Mouse (Mus musculus) layer of hippocampus, adult 2 months (tissue): Measurements from ENCODE around the gene Gm11733. TPM values are rescaled to one million over a fixed set of nuclear protein-coding genes. Genes with fewer than 3 reads are reported as not detected.

Source experiments
- DNase-seq, 2 experiments: peaks; one replicate each; pipeline ENCODE4 v3.0.0; 2022; ENCODE audit warnings: low spot score in 2 of 2
- H3K27ac ChIP-seq: fragments of 200-600 bp; 2 replicates; pipeline ENCODE4 v1.8.1; 2022
- H3K4me3 ChIP-seq: fragments of 200-600 bp; 2 replicates; pipeline ENCODE4 v1.8.1; 2022; ENCODE audit warnings: mild to moderate bottlenecking
- CTCF ChIP-seq: fragments of 200-600 bp; conservative IDR thresholded peaks from 2 replicates; pipeline ENCODE4 v1.8.1; 2022; ENCODE audit warnings: antibody characterized with exemption, mild to moderate bottlenecking, moderate library complexity
- total RNA-seq, 2 experiments: library from RNA; stranded (reverse); gene quantifications; 2 replicates each; pipeline ENCODE4 v1.2.3; 2021

Gm11733 gene
- total RNA-seq, 2 experiments from 2014 or later: 0.20 to 0.26 TPM

GRCm38 (mm10) chr11:117468585-117469363 is 15.4 kb upstream of the Gm11733 start:
- DNase-seq: no peak
- no peak for TF ChIP-seq CTCF
- Histone ChIP-seq H3K4me3 (no peak overlapping the region), H3K27ac (no peak overlapping the region)

- no peak for DNase-seq
- TF ChIP-seq CTCF: no peak
- H3K4me3 ChIP-seq: no peak overlapping the region
- 0 out of 2 replicates have a peak overlapping the region, but pooled peaks have one; percentile 14 for H3K27ac ChIP-seq
Measured at GRCm38 (mm10) chr11:117469724-117470123, 14.4 kb upstream of the Gm11733 start.

DNA sequence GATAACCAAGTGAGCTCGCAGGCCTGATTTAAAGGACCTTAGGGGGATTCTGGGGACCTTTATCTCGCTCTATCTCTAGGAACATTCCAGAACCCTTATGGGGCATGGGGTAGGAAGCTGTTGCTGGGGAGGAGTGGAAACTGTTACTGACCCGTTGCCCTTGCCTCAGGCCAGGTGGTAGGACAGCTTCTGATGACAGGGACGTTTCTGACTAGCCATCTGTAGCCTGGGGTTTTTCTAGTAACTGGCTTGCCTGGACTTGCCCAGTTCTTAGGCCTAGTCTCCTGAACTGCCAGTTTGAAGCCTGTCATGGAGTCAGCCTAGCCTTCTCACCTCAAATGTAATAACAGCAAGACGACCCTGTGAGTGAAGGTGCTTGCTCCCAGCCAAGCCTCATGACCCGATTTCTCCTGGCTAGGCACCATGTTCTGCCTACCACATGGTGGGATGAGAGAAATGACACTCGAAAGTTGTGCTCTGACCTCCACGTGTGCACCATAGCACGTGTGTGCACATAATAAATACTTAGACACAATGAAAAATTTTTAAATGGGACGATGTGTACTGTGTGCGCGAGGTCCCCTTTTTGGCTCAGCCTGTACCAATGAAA is 13.5 kb upstream of the Gm11733 start:
- TF ChIP-seq CTCF: no peak
- Histone ChIP-seq H3K4me3 (no peak overlapping the region), H3K27ac (no peak overlapping the region)
- DNase-seq: no peak

DNA sequence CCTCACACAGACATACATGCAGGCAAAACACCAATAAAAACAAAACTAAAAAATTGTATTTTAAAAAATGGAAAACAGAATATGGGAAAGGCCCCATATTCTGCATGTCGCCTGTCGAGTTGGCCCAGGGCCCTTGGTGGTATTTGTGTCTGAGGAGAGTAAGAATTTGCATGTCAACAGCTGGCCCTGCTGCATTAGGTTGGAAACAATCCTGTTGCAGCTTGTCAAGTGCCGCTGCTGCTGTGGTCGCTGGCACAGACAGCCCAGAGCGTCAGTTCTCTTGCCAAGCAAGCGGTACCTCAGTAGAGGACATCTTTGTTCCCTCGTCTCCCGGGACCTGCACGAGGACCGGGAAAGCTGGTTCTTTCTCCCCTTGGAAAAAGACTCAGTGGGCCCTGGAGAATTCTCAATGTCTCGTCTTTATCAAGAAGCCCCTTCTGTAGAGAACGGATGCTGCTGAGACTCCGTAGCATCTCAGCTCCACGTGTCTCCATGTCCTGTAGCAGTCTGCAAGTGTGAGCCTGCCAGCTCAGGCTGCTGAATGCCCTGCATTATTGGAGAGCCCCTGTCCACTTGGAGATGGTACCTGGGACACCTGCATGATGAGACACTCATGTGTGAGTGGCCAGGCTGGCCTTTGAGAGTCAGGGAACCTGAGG is 12.4 kb upstream of the Gm11733 start:
- no peak for TF ChIP-seq CTCF
- DNase-seq: no peak
- Histone ChIP-seq H3K4me3 (no peak overlapping the region), H3K27ac (no peak overlapping the region)

DNA sequence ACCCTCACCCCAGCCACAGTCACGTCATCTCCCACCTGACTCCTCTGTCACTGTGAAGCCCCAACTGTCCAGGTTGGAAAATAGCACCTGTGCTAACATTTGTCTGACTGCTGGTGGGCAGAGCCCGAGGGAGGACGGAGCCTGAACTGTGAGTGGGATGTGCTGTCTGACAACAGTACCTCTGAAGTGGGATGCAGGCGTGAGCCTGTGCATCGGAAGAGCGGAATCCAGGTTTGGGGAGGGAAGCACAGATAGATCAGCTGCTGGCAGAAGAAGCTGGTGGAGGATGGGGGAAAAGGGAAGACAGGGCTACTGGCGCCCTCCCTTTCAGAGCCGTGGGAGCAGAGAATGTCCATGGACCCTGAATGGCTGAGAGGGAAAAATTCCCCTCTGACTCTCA is 11.3 kb upstream of the Gm11733 start:
- Histone ChIP-seq H3K27ac (peak overlapping the region; percentile 46; the same call in 1 of the 2 replicates), H3K4me3 (no peak overlapping the region)
- DNase-seq: no peak
- no peak for TF ChIP-seq CTCF

DNA sequence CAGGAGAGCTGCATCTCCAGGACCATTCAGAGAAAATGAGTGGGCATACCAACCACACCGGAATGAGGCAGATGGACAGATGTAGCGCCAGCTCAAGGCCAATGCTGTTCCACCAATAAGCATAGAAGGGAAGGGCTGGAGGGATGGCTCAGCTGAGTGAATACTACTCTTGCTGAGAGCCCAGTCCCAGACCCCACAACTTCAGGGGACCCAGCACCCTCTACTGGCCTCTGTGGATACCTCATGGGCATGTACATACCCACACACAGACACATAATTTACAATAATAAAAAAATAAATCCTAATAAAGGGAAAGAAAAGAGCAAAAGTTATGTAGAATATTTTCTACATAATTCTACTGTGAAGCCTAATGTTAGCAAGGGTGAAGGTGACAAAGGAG is 9.0 kb upstream of the Gm11733 start:
- no peak for DNase-seq
- Histone ChIP-seq H3K27ac (no peak overlapping the region), H3K4me3 (no peak overlapping the region)
- TF ChIP-seq CTCF: peak; percentile 21

- Histone ChIP-seq H3K27ac (no peak overlapping the region), H3K4me3 (no peak overlapping the region)
- no peak for DNase-seq
- TF ChIP-seq CTCF: no peak
Measured at GRCm38 (mm10) chr11:117475669-117476068, 8.5 kb upstream of the Gm11733 start.

DNA sequence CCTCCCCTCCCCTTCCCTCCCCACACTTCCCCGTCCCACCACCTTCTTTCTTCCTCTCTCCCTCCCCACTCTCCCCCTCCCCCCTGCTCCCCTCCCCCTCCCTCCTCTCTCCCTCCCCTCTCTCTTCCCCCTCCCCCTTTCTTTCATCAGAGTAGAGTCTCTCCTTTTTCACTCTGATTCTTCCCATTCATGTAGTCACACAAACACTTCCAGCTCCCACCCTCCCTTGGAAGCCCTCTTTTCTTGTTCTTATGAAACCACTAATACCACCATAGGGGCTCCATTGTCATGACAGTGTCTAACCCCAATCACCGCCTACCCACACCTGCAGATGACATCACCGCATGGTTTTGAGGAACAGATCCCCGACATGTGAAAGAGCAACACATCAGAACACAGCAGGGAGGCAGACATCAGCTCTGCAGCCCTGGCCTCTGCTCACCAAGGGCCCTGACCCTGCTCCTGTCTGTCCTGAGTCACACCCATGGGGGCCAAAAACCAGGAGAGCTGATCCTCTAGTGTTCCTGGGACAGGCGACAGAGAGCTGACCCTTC is 7.5 kb upstream of the Gm11733 start:
- Histone ChIP-seq H3K27ac (peak overlapping the region; percentile 14; the same call in 1 of the 2 replicates), H3K4me3 (no peak overlapping the region)
- DNase-seq: no peak
- no peak for TF ChIP-seq CTCF

GRCm38 (mm10) chr11:117478271-117479006 is 5.7 kb upstream of the Gm11733 start:
- peak overlapping the region; percentile 88 for H3K27ac ChIP-seq
- no peak for TF ChIP-seq CTCF
- DNase-seq: no peak
- no peak overlapping the region for H3K4me3 ChIP-seq

- H3K4me3 ChIP-seq: no peak overlapping the region
- H3K27ac ChIP-seq: peak overlapping the region; percentile 88
Measured at GRCm38 (mm10) chr11:117479007-117479719, 5.0 kb upstream of the Gm11733 start.

GRCm38 (mm10) chr11:117479746-117480145 is 4.4 kb upstream of the Gm11733 start:
- DNase-seq: no peak
- H3K4me3 ChIP-seq: no peak overlapping the region
- TF ChIP-seq CTCF: no peak
- H3K27ac ChIP-seq: peak overlapping the region; percentile 88

More at GRCm38 (mm10) chr11:117479007-117479719, 5.0 kb upstream of the Gm11733 start:
- TF ChIP-seq CTCF: no peak
- DNase-seq: peak; percentile 47 to 58

DNA sequence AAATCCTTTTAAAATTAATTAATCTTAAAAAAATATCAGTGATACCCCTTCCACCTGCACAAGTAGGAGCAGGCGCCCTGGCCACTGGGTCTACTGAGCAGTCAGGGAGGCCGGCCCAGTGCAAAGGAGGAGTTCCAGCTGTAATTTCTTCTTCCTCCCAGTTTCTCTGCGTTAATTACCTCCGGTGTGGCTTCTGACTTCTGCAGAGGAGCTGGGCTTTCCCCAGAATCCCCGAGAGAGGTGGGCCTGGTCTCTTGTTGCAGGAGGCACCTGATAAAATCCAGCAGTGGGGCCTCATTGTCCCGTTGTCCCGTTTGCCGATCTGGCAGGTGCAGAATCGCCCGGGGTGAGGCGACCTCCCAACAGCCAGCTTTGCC is 1.9 kb upstream of the Gm11733 start:
- no peak for TF ChIP-seq CTCF
- DNase-seq: no peak
- Histone ChIP-seq H3K27ac (peak overlapping the region; percentile 93), H3K4me3 (peak overlapping the region; percentile 43)
